Mouse (Mus musculus) stomach, postnatal 0 days (tissue): ENCODE measurements around the gene Chrna10.

Experiments
- CTCF ChIP-seq: IDR thresholded peaks from 2 replicates; pipeline ENCODE4 v1.5.1; 2016; ENCODE audit warnings: antibody characterized with exemption, low read depth, mild to moderate bottlenecking, moderate library complexity
- EP300 ChIP-seq: optimal IDR thresholded peaks from 2 replicates; pipeline ENCODE3; 2016; ENCODE audit warnings: antibody characterized with exemption

DNA sequence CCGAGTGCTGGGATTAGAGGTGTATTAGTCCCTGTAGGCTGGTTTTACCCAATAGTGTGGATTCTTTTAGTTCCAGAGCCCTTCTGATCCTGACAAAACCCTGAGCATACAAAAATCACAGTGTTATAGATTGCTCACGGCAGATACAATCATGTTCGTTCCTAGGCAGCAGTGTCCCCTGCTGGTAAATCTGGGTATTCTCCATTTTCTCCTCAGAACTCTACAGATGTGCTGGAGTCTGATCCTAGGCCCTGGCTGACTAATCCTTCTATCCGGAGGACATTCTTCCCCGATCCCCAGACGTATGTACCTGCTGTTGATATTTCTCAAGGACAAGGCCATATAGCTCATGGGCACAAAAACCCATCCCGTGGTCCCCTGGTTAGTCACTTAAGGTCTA lies 38.1 kb downstream of the Chrna10 start:
- TF ChIP-seq CTCF = peak; percentile 84
- TF ChIP-seq EP300 = no peak
